Mouse (Mus musculus) hindbrain, embryonic 11.5 days (tissue): Measurements from ENCODE around the gene Fndc9. TPM values are rescaled to one million over a fixed set of nuclear protein-coding genes. Genes with fewer than 3 reads are reported as not detected.
A peak's percentile ranks its signal among the peaks of the same experiment; 100 is the strongest.

Experiments used
- ATAC-seq: fragments of 200-750 bp; cut with Nextera tagmentation; 2 replicates; pipeline ENCODE4 v1.8.0; 2017; ENCODE audit warnings: mild to moderate bottlenecking, moderate TSS enrichment, moderate library complexity; ENCODE audit not compliant: low FRiP score
- DNase-seq: peaks from one replicate; pipeline ENCODE4 v3.0.0-alpha.2; 2015; ENCODE audit warnings: low spot score
- H3K27ac ChIP-seq: fragments of 300-500 bp; sonication (generic); 2 replicates; pipeline ENCODE4 v1.5.1; 2014; ENCODE audit warnings: mild to moderate bottlenecking, low read depth, low read length
- H3K27me3 ChIP-seq: fragments of 300-500 bp; sonication (generic); 2 replicates; pipeline ENCODE4 v1.6.1; 2014; ENCODE audit warnings: mild to moderate bottlenecking, low read length, moderate library complexity, mixed read lengths; ENCODE audit not compliant: control insufficient read depth, insufficient read depth
- H3K36me3 ChIP-seq: fragments of 300-500 bp; sonication (generic); 2 replicates; pipeline ENCODE4 v1.6.1; 2014; ENCODE audit warnings: mild to moderate bottlenecking, low read length, moderate library complexity, mixed read lengths; ENCODE audit not compliant: control insufficient read depth, insufficient read depth
- H3K4me1 ChIP-seq: fragments of 300-500 bp; sonication (generic); replicated peaks from 2 replicates; pipeline ENCODE4 v1.6.1; 2014; ENCODE audit warnings: low read length, mixed read lengths; ENCODE audit not compliant: control insufficient read depth, insufficient read depth
- H3K4me2 ChIP-seq: fragments of 300-500 bp; sonication (generic); replicated peaks from 2 replicates; pipeline ENCODE4 v1.6.1; 2014; ENCODE audit warnings: mild to moderate bottlenecking, low read depth, low read length
- H3K4me3 ChIP-seq: fragments of 300-500 bp; sonication (generic); 2 replicates; pipeline ENCODE4 v1.5.1; 2014; ENCODE audit warnings: low read depth, low read length
- H3K9ac ChIP-seq: fragments of 300-500 bp; sonication (generic); 2 replicates; pipeline ENCODE4 v1.6.1; 2014; ENCODE audit warnings: low read depth, low read length
- H3K9me3 ChIP-seq: fragments of 300-500 bp; sonication (generic); 2 replicates; pipeline ENCODE4 v1.6.1; 2016; ENCODE audit warnings: low read length; ENCODE audit not compliant: control insufficient read depth
- WGBS: fragments of 180-500 bp; shearing (Covaris S2); extraction: QIAGEN DNeasy Blood & Tissue Kit; methylation state at CpG from one replicate; pipeline ENCODE4 v1.1.7; 2014; 5-methylcytosine and 5-hydroxymethylcytosine counted together
- polyA plus RNA-seq: library from polyadenylated mRNA; unstranded; fragments of >200 nt; fragmentation: Nextera tagmentation; extraction: Ambion mirVana; gene quantifications from 2 replicates; pipeline ENCODE4 v1.2.1, GENCODE M21; 2014

The Fndc9 gene
- polyA plus RNA-seq, 1 experiment from 2014 or later: 1.0 TPM

- DNase-seq: no peak
- Histone ChIP-seq H3K4me2 (no peak overlapping the region), H3K27me3 (no peaks in the 10 kb centered on the region), H3K4me1 (no peaks in the 10 kb centered on the region), H3K9ac (no peak overlapping the region), H3K9me3 (no peaks in the 10 kb centered on the region), H3K36me3 (peaks cover 2% of the 10 kb centered on the region), H3K27ac (no peak overlapping the region), H3K4me3 (no peak overlapping the region)
- no peak for ATAC-seq
- 93% methylated on average over 11 of the region's 11 CpGs for WGBS
Observed at GRCm38 (mm10) chr11:46263291-46263690, 28.0 kb downstream of the Fndc9 start.

- Histone ChIP-seq H3K4me3 (no peak overlapping the region), H3K36me3 (peaks cover 2% of the 10 kb centered on the region), H3K4me2 (no peak overlapping the region), H3K27ac (no peak overlapping the region), H3K27me3 (no peaks in the 10 kb centered on the region), H3K9ac (no peak overlapping the region), H3K4me1 (no peaks in the 10 kb centered on the region), H3K9me3 (no peaks in the 10 kb centered on the region)
- DNase-seq (no peak), ATAC-seq (no peak)
- 81% methylated on average over 3 of the region's 3 CpGs for WGBS
Observed at GRCm38 (mm10) chr11:46264584-46264983, 29.3 kb downstream of the Fndc9 start.

GRCm38 (mm10) chr11:46265031-46265786 lies 29.9 kb downstream of the Fndc9 start:
- no peak overlapping the region for H3K9ac ChIP-seq
- H3K4me2 ChIP-seq: no peak overlapping the region
- peaks cover 2% of the 10 kb centered on the region for H3K36me3 ChIP-seq
- no peak for DNase-seq
- no peak overlapping the region for H3K27ac ChIP-seq
- no peaks in the 10 kb centered on the region for H3K4me1 ChIP-seq
- 90% methylated on average over 11 of the region's 11 CpGs for WGBS
- no peaks in the 10 kb centered on the region for H3K27me3 ChIP-seq
- no peaks in the 10 kb centered on the region for H3K9me3 ChIP-seq
- H3K4me3 ChIP-seq: no peak overlapping the region
- no peak for ATAC-seq

GRCm38 (mm10) chr11:46268991-46269390 lies 33.7 kb downstream of the Fndc9 start:
- WGBS: 32% methylated on average over 7 of the region's 7 CpGs
- H3K36me3 ChIP-seq: peaks cover 2% of the 10 kb centered on the region
- H3K9ac ChIP-seq: no peak overlapping the region
- DNase-seq: peak; percentile 80
- H3K4me3 ChIP-seq: no peak overlapping the region
- H3K27ac ChIP-seq: no peak overlapping the region
- H3K27me3 ChIP-seq: no peaks in the 10 kb centered on the region
- H3K4me1 ChIP-seq: no peaks in the 10 kb centered on the region
- ATAC-seq: peak; percentile 59; the same call in 1 of the 2 replicates
- no peaks in the 10 kb centered on the region for H3K9me3 ChIP-seq
- no peak overlapping the region for H3K4me2 ChIP-seq

- WGBS: 80% methylated on average over 9 of the region's 9 CpGs
- Histone ChIP-seq H3K27me3 (no peaks in the 10 kb centered on the region), H3K4me3 (no peak overlapping the region), H3K4me1 (no peaks in the 10 kb centered on the region), H3K9me3 (no peaks in the 10 kb centered on the region), H3K36me3 (peaks cover 2% of the 10 kb centered on the region), H3K4me2 (no peak overlapping the region), H3K27ac (no peak overlapping the region), H3K9ac (no peak overlapping the region)
- DNase-seq: no peak
- ATAC-seq: peak; percentile 43; the same call in 1 of the 2 replicates
Observed at GRCm38 (mm10) chr11:46269391-46269790, 34.1 kb downstream of the Fndc9 start.

GRCm38 (mm10) chr11:46269893-46270292 lies 34.6 kb downstream of the Fndc9 start:
- H3K9me3 ChIP-seq: no peaks in the 10 kb centered on the region
- no peak overlapping the region for H3K4me2 ChIP-seq
- WGBS: 75% methylated on average over 3 of the region's 3 CpGs
- no peak overlapping the region for H3K4me3 ChIP-seq
- no peaks in the 10 kb centered on the region for H3K27me3 ChIP-seq
- ATAC-seq (no peak), DNase-seq (no peak)
- no peaks in the 10 kb centered on the region for H3K4me1 ChIP-seq
- no peak overlapping the region for H3K27ac ChIP-seq
- peaks cover 2% of the 10 kb centered on the region for H3K36me3 ChIP-seq
- H3K9ac ChIP-seq: no peak overlapping the region

- no peak overlapping the region for H3K4me3 ChIP-seq
- DNase-seq (no peak), ATAC-seq (no peak)
- WGBS: 71% methylated on average over 8 of the region's 8 CpGs
- no peaks in the 10 kb centered on the region; the same call in none of the 2 replicates for H3K36me3 ChIP-seq
- H3K27me3 ChIP-seq: no peaks in the 10 kb centered on the region
- H3K27ac ChIP-seq: no peak overlapping the region
- no peaks in the 10 kb centered on the region for H3K9me3 ChIP-seq
- H3K4me1 ChIP-seq: no peaks in the 10 kb centered on the region
- H3K4me2 ChIP-seq: no peak overlapping the region
- H3K9ac ChIP-seq: no peak overlapping the region
Observed at GRCm38 (mm10) chr11:46272058-46272681, 36.8 kb downstream of the Fndc9 start.

- H3K36me3 ChIP-seq: 0 out of 2 replicates have a peak, but pooled peaks cover 7% of the 10 kb centered on the region
- WGBS: 93% methylated on average over 3 of the region's 3 CpGs
- DNase-seq: no peak
Observed at GRCm38 (mm10) chr11:46273969-46274368, 38.6 kb downstream of the Fndc9 start.

GRCm38 (mm10) chr11:46275302-46275701 lies 40.0 kb downstream of the Fndc9 start:
- 23% methylated on average over 4 of the region's 6 CpGs for WGBS
- peak; percentile 84 for DNase-seq
- Histone ChIP-seq H3K4me1 (no peaks in the 10 kb centered on the region), H3K27ac (no peak overlapping the region), H3K36me3 (0 out of 2 replicates have a peak, but pooled peaks cover 7% of the 10 kb centered on the region), H3K27me3 (no peaks in the 10 kb centered on the region), H3K4me2 (no peak overlapping the region), H3K9me3 (no peaks in the 10 kb centered on the region), H3K9ac (no peak overlapping the region), H3K4me3 (no peak overlapping the region)
- peak; percentile 78; the same call in 1 of the 2 replicates for ATAC-seq

More at GRCm38 (mm10) chr11:46273969-46274368, 38.6 kb downstream of the Fndc9 start:
- no peaks in the 10 kb centered on the region for H3K9me3 ChIP-seq
- H3K4me2 ChIP-seq: no peak overlapping the region
- no peaks in the 10 kb centered on the region for H3K4me1 ChIP-seq
- no peak overlapping the region for H3K27ac ChIP-seq
- no peaks in the 10 kb centered on the region for H3K27me3 ChIP-seq
- no peak overlapping the region for H3K4me3 ChIP-seq
- H3K9ac ChIP-seq: no peak overlapping the region
- no peak for ATAC-seq
